Mouse (Mus musculus) layer of hippocampus, adult 2 months (tissue): ENCODE measurements around the gene Scd2. TPM values are rescaled to one million over a fixed set of nuclear protein-coding genes. Genes with fewer than 3 reads are reported as not detected.
"Not testable (repeated sequence)": the region's sequence is repeated elsewhere in the genome, so short reads cannot be mapped to it uniquely, and the experiment has no call there.

Experiments used
- DNase-seq, 2 experiments: peaks; one replicate each; pipeline ENCODE4 v3.0.0; 2022; ENCODE audit warnings: low spot score in 2 of 2
- H3K27ac ChIP-seq: fragments of 200-600 bp; 2 replicates; pipeline ENCODE4 v1.8.1; 2022
- H3K4me3 ChIP-seq: fragments of 200-600 bp; 2 replicates; pipeline ENCODE4 v1.8.1; 2022; ENCODE audit warnings: mild to moderate bottlenecking
- CTCF ChIP-seq: fragments of 200-600 bp; conservative IDR thresholded peaks from 2 replicates; pipeline ENCODE4 v1.8.1; 2022; ENCODE audit warnings: antibody characterized with exemption, mild to moderate bottlenecking, moderate library complexity
- long read RNA-seq, 2 experiments: library from polyadenylated mRNA; stranded (forward); transcript quantifications; one replicate each; pipeline ENCODE4 v2.0.0; 2021; ENCODE audit warnings: borderline mapping rate in 2 of 2
- total RNA-seq, 2 experiments: library from RNA; stranded (reverse); gene quantifications; 2 replicates each; pipeline ENCODE4 v1.2.3; 2021

Gene Scd2
- 100 to 1,000 TPM; 597 to 622 TPM for total RNA-seq
- long read RNA-seq, experiment 1, full-length matches to known transcripts = 422 of 547 reads
- long read RNA-seq, experiment 1, partial matches to known transcripts = 45 of 547 reads
- long read RNA-seq, experiment 1, other reads (novel, unspliced or antisense) = 80 of 547 reads
- long read RNA-seq, experiment 2, full-length matches to known transcripts = 578 of 720 reads
- long read RNA-seq, experiment 2, partial matches to known transcripts = 57 of 720 reads
- long read RNA-seq, experiment 2, other reads (novel, unspliced or antisense) = 85 of 720 reads

GRCm38 (mm10) chr19:44292941-44293768 is at the start of gene Scd2:
TSS of gene Scd2 (plus strand) at chr19:44293674.
- Histone ChIP-seq H3K4me3 (peak within 1 kb of the TSS; percentile 98), H3K27ac (peak within 1 kb of the TSS; percentile 100)
- no peak for DNase-seq
- TF ChIP-seq CTCF = no peak

GRCm38 (mm10) chr19:44245761-44246171 is 47.7 kb upstream of the Scd2 start:
- peak; percentile 82 for TF ChIP-seq CTCF
- H3K27ac ChIP-seq = peak overlapping the region; percentile 91; the same call in 1 of the 2 replicates
- DNase-seq = peak; percentile 19 to 52
- H3K4me3 ChIP-seq = peak overlapping the region; percentile 42

GRCm38 (mm10) chr19:44246341-44246911 is 47.0 kb upstream of the Scd2 start:
- H3K4me3 ChIP-seq = peak overlapping the region; percentile 42
- DNase-seq = no peak
- TF ChIP-seq CTCF = no peak
- peak overlapping the region; percentile 91; the same call in 1 of the 2 replicates for H3K27ac ChIP-seq

GRCm38 (mm10) chr19:44247281-44248080 is 46.0 kb upstream of the Scd2 start:
- DNase-seq = no peak
- H3K27ac ChIP-seq = peak overlapping the region; percentile 91
- peak overlapping the region; percentile 62 for H3K4me3 ChIP-seq
- TF ChIP-seq CTCF = no peak

- H3K27ac ChIP-seq = peak overlapping the region; percentile 91
- peak; percentile 87 to 93 for DNase-seq
- TF ChIP-seq CTCF = 0 out of 2 replicates have a peak, but pooled peaks have one; percentile 7
- peak overlapping the region; percentile 62 for H3K4me3 ChIP-seq
Observed at GRCm38 (mm10) chr19:44248081-44248853, 45.2 kb upstream of the Scd2 start.

GRCm38 (mm10) chr19:44248854-44249351 is 44.6 kb upstream of the Scd2 start:
- no peak for DNase-seq
- TF ChIP-seq CTCF = no peak
- H3K27ac ChIP-seq = peak overlapping the region; percentile 91
- H3K4me3 ChIP-seq = no peak overlapping the region

GRCm38 (mm10) chr19:44251138-44251537 is 42.3 kb upstream of the Scd2 start:
- H3K27ac ChIP-seq, H3K4me3 ChIP-seq, DNase-seq: not testable (repeated sequence)
- TF ChIP-seq CTCF = peak; percentile 66

GRCm38 (mm10) chr19:44251936-44252558 is 41.4 kb upstream of the Scd2 start:
- no peak for TF ChIP-seq CTCF
- no peak overlapping the region for H3K4me3 ChIP-seq
- DNase-seq = no peak
- no peak overlapping the region for H3K27ac ChIP-seq

- not testable (repeated sequence) for DNase-seq, H3K27ac ChIP-seq, H3K4me3 ChIP-seq
Observed at GRCm38 (mm10) chr19:44254106-44254505, 39.4 kb upstream of the Scd2 start.

GRCm38 (mm10) chr19:44257377-44257966 is 36.0 kb upstream of the Scd2 start:
- Histone ChIP-seq H3K4me3 (no peak overlapping the region), H3K27ac (no peak overlapping the region)
- no peak for TF ChIP-seq CTCF
- no peak for DNase-seq

- no peak for TF ChIP-seq CTCF
- H3K27ac ChIP-seq = no peak overlapping the region
- H3K4me3 ChIP-seq = no peak overlapping the region
- DNase-seq = no peak
Observed at GRCm38 (mm10) chr19:44259484-44259883, 34.0 kb upstream of the Scd2 start.
